Mouse (Mus musculus) embryonic facial prominence, embryonic 13.5 days (tissue): ENCODE results near the gene Coq8a. TPM values are rescaled to one million over a fixed set of nuclear protein-coding genes. Genes with fewer than 3 reads are reported as not detected.

ENCODE experiments used
- ATAC-seq: fragments of 200-750 bp; cut with Nextera tagmentation; 2 replicates; pipeline ENCODE4 v1.8.0; 2017; ENCODE audit warnings: low read depth; ENCODE audit not compliant: insufficient number of reproducible peaks, insufficient read depth, low FRiP score, low TSS enrichment
- H3K27ac ChIP-seq: fragments of 300-500 bp; sonication (generic); 2 replicates; pipeline ENCODE4 v1.5.1; 2015; ENCODE audit warnings: moderate library complexity, mild to moderate bottlenecking, inconsistent platforms
- H3K27me3 ChIP-seq: fragments of 300-500 bp; sonication (generic); 2 replicates; pipeline ENCODE4 v1.6.1; 2015; ENCODE audit warnings: mild to moderate bottlenecking, inconsistent platforms
- H3K36me3 ChIP-seq: fragments of 300-500 bp; sonication (generic); 2 replicates; pipeline ENCODE4 v1.6.1; 2015; ENCODE audit warnings: mild to moderate bottlenecking, inconsistent platforms
- H3K4me1 ChIP-seq: fragments of 300-500 bp; sonication (generic); 2 replicates; pipeline ENCODE4 v1.6.1; 2015; ENCODE audit warnings: inconsistent platforms
- H3K4me2 ChIP-seq: fragments of 300-500 bp; sonication (generic); 2 replicates; pipeline ENCODE4 v1.6.1; 2015; ENCODE audit warnings: moderate library complexity, mild to moderate bottlenecking, inconsistent platforms
- H3K4me3 ChIP-seq: fragments of 300-500 bp; sonication (generic); 2 replicates; pipeline ENCODE4 v1.5.1; 2015; ENCODE audit warnings: mild to moderate bottlenecking, inconsistent platforms
- H3K9ac ChIP-seq: fragments of 300-500 bp; sonication (generic); 2 replicates; pipeline ENCODE4 v1.6.1; 2015; ENCODE audit warnings: mild to moderate bottlenecking, inconsistent platforms
- H3K9me3 ChIP-seq: fragments of 300-500 bp; sonication (generic); 2 replicates; pipeline ENCODE4 v1.6.1; 2016; ENCODE audit warnings: inconsistent platforms
- WGBS: fragments of 180-500 bp; shearing (Covaris S2); methylation state at CpG from one replicate; pipeline ENCODE4 v1.1.7; 2015; ENCODE audit warnings: mixed read lengths; 5-methylcytosine and 5-hydroxymethylcytosine counted together
- polyA plus RNA-seq: library from polyadenylated mRNA; unstranded; fragments of >200 nt; fragmentation: Nextera tagmentation; extraction: Ambion mirVana; gene quantifications from 2 replicates; pipeline ENCODE4 v1.2.1, GENCODE M21; 2015

Coq8a gene
- polyA plus RNA-seq, 1 experiment from 2014 or later, result 4.1 TPM

- WGBS, result 54% methylated on average over 5 of the region's 5 CpGs
- Histone ChIP-seq H3K27me3 (no peaks in the 10 kb centered on the region), H3K4me2 (no peak overlapping the region)
These were observed 13.5 kb downstream of the Coq8a start for GRCm38 (mm10) chr1:180185877-180186276.

GRCm38 (mm10) chr1:180184768-180185167 is 14.6 kb downstream of the Coq8a start:
- Histone ChIP-seq H3K4me3 (no peak overlapping the region), H3K9ac (no peak overlapping the region), H3K9me3 (no peaks in the 10 kb centered on the region), H3K36me3 (no peaks in the 10 kb centered on the region), H3K4me1 (no peaks in the 10 kb centered on the region), H3K27me3 (no peaks in the 10 kb centered on the region), H3K4me2 (no peak overlapping the region), H3K27ac (no peak overlapping the region)
- WGBS, result 65% methylated on average over 7 of the region's 7 CpGs
- no peak for ATAC-seq

More at GRCm38 (mm10) chr1:180185877-180186276, 13.5 kb downstream of the Coq8a start:
- Histone ChIP-seq H3K9me3 (no peaks in the 10 kb centered on the region), H3K9ac (no peak overlapping the region), H3K4me1 (no peaks in the 10 kb centered on the region), H3K27ac (no peak overlapping the region), H3K36me3 (no peaks in the 10 kb centered on the region), H3K4me3 (no peak overlapping the region)
- ATAC-seq, result no peak

- no peaks in the 10 kb centered on the region for H3K36me3 ChIP-seq
- H3K27ac ChIP-seq, result no peak overlapping the region
- WGBS, result 84% methylated on average over 6 of the region's 6 CpGs
- no peaks in the 10 kb centered on the region for H3K9me3 ChIP-seq
- no peaks in the 10 kb centered on the region for H3K27me3 ChIP-seq
- ATAC-seq, result no peak
- H3K9ac ChIP-seq, result no peak overlapping the region
- H3K4me2 ChIP-seq, result no peak overlapping the region
- no peaks in the 10 kb centered on the region for H3K4me1 ChIP-seq
- no peak overlapping the region for H3K4me3 ChIP-seq
These were observed 15.8 kb downstream of the Coq8a start for GRCm38 (mm10) chr1:180183525-180184159.

GRCm38 (mm10) chr1:180182731-180183130 is 16.7 kb downstream of the Coq8a start:
- Histone ChIP-seq H3K4me2 (no peak overlapping the region), H3K36me3 (no peaks in the 10 kb centered on the region), H3K9me3 (no peaks in the 10 kb centered on the region), H3K27me3 (no peaks in the 10 kb centered on the region), H3K9ac (no peak overlapping the region), H3K4me3 (no peak overlapping the region), H3K27ac (no peak overlapping the region), H3K4me1 (no peaks in the 10 kb centered on the region)
- 62% methylated on average over 3 of the region's 3 CpGs for WGBS
- no peak for ATAC-seq

- no peak overlapping the region for H3K4me2 ChIP-seq
- H3K9ac ChIP-seq, result no peak overlapping the region
- H3K9me3 ChIP-seq, result no peaks in the 10 kb centered on the region
- H3K27me3 ChIP-seq, result no peaks in the 10 kb centered on the region
- H3K4me1 ChIP-seq, result no peaks in the 10 kb centered on the region
- no peak for ATAC-seq
- 89% methylated on average over 9 of the region's 9 CpGs for WGBS
- no peak overlapping the region for H3K4me3 ChIP-seq
- H3K36me3 ChIP-seq, result no peaks in the 10 kb centered on the region
- H3K27ac ChIP-seq, result no peak overlapping the region
These were observed 17.5 kb downstream of the Coq8a start for GRCm38 (mm10) chr1:180181966-180182319.

- H3K4me2 ChIP-seq, result no peak overlapping the region
- no peak overlapping the region for H3K9ac ChIP-seq
- H3K27me3 ChIP-seq, result no peaks in the 10 kb centered on the region
- no peak overlapping the region for H3K4me3 ChIP-seq
- no peaks in the 10 kb centered on the region for H3K36me3 ChIP-seq
- H3K4me1 ChIP-seq, result no peaks in the 10 kb centered on the region
- H3K9me3 ChIP-seq, result no peaks in the 10 kb centered on the region
- no peak for ATAC-seq
- 81% methylated on average over 7 of the region's 7 CpGs for WGBS
- H3K27ac ChIP-seq, result no peak overlapping the region
These were observed 18.0 kb downstream of the Coq8a start for GRCm38 (mm10) chr1:180181304-180181965.

GRCm38 (mm10) chr1:180179840-180180239 is 19.6 kb downstream of the Coq8a start:
- 71% methylated on average over 2 of the region's 2 CpGs for WGBS
- H3K27me3 ChIP-seq, result no peaks in the 10 kb centered on the region
- no peak overlapping the region for H3K9ac ChIP-seq
- H3K9me3 ChIP-seq, result no peaks in the 10 kb centered on the region
- no peak overlapping the region for H3K4me3 ChIP-seq
- no peak overlapping the region for H3K4me2 ChIP-seq
- H3K4me1 ChIP-seq, result no peaks in the 10 kb centered on the region
- H3K27ac ChIP-seq, result no peak overlapping the region
- no peak for ATAC-seq
- no peaks in the 10 kb centered on the region for H3K36me3 ChIP-seq

- no peak for ATAC-seq
- Histone ChIP-seq H3K27ac (no peak overlapping the region), H3K4me3 (no peak overlapping the region), H3K27me3 (no peaks in the 10 kb centered on the region), H3K9me3 (no peaks in the 10 kb centered on the region), H3K36me3 (no peaks in the 10 kb centered on the region), H3K4me2 (no peak overlapping the region), H3K4me1 (no peaks in the 10 kb centered on the region), H3K9ac (no peak overlapping the region)
- WGBS, result 90% methylated on average over 4 of the region's 4 CpGs
These were observed 20.3 kb downstream of the Coq8a start for GRCm38 (mm10) chr1:180179100-180179499.

- Histone ChIP-seq H3K36me3 (no peaks in the 10 kb centered on the region), H3K27me3 (no peaks in the 10 kb centered on the region), H3K4me2 (no peak overlapping the region), H3K27ac (no peak overlapping the region), H3K4me1 (no peaks in the 10 kb centered on the region), H3K4me3 (no peak overlapping the region), H3K9ac (no peak overlapping the region), H3K9me3 (no peaks in the 10 kb centered on the region)
- WGBS, result 84% methylated on average over 9 of the region's 9 CpGs
- no peak for ATAC-seq
These were observed 21.1 kb downstream of the Coq8a start for GRCm38 (mm10) chr1:180178340-180178739.

- H3K4me1 ChIP-seq, result no peaks in the 10 kb centered on the region
- H3K4me3 ChIP-seq, result no peak overlapping the region
- WGBS, result 9% methylated on average over 1 of the region's 1 CpGs
- H3K27ac ChIP-seq, result no peak overlapping the region
- no peaks in the 10 kb centered on the region for H3K27me3 ChIP-seq
- H3K4me2 ChIP-seq, result no peak overlapping the region
- H3K36me3 ChIP-seq, result no peaks in the 10 kb centered on the region
- H3K9me3 ChIP-seq, result no peaks in the 10 kb centered on the region
- no peak overlapping the region for H3K9ac ChIP-seq
- no peak for ATAC-seq
These were observed 22.6 kb downstream of the Coq8a start for GRCm38 (mm10) chr1:180176784-180177183.

- Histone ChIP-seq H3K4me1 (no peaks in the 10 kb centered on the region), H3K4me2 (no peak overlapping the region), H3K27ac (no peak overlapping the region), H3K27me3 (no peaks in the 10 kb centered on the region), H3K9ac (0 out of 2 replicates have a peak overlapping the region, but pooled peaks have one; percentile 6), H3K36me3 (no peaks in the 10 kb centered on the region), H3K4me3 (no peak overlapping the region), H3K9me3 (no peaks in the 10 kb centered on the region)
- WGBS, result 61% methylated on average over 8 of the region's 8 CpGs
- no peak for ATAC-seq
These were observed 23.8 kb downstream of the Coq8a start for GRCm38 (mm10) chr1:180175635-180176034.

- 34% methylated on average over 3 of the region's 3 CpGs for WGBS
- no peaks in the 10 kb centered on the region for H3K27me3 ChIP-seq
These were observed 24.2 kb downstream of the Coq8a start for GRCm38 (mm10) chr1:180175167-180175566.

More at GRCm38 (mm10) chr1:180175167-180175566, 24.2 kb downstream of the Coq8a start:
- no peaks in the 10 kb centered on the region for H3K36me3 ChIP-seq
- H3K27ac ChIP-seq, result no peak overlapping the region
- no peak overlapping the region for H3K4me3 ChIP-seq
- H3K4me2 ChIP-seq, result no peak overlapping the region
- ATAC-seq, result no peak
- H3K9ac ChIP-seq, result no peak overlapping the region
- no peaks in the 10 kb centered on the region for H3K9me3 ChIP-seq
- no peaks in the 10 kb centered on the region for H3K4me1 ChIP-seq
